Mouse (Mus musculus) C2C12 (cell line): ENCODE results near the gene Ppp2ca. TPM values are rescaled to one million over a fixed set of nuclear protein-coding genes. Genes with fewer than 3 reads are reported as not detected.
"Not testable (repeated sequence)": the region's sequence is repeated elsewhere in the genome, so short reads cannot be mapped to it uniquely, and the experiment has no call there.

ENCODE experiments used
- H3K27me3 ChIP-seq: one replicate; pipeline ENCODE4 v1.6.1; 2011; ENCODE audit not compliant: control insufficient read depth, insufficient read depth, insufficient read length
- H3K36me3 ChIP-seq: one replicate; pipeline ENCODE4 v1.6.1; 2011; ENCODE audit not compliant: control insufficient read depth, insufficient read depth
- H3K4me3 ChIP-seq: one replicate; pipeline ENCODE4 v1.5.1; 2011; ENCODE audit warnings: mild to moderate bottlenecking, control low read depth; ENCODE audit not compliant: poor library complexity, insufficient read depth, severe bottlenecking
- H3K79me2 ChIP-seq: one replicate; pipeline ENCODE4 v1.6.1; 2011; ENCODE audit not compliant: control insufficient read depth, insufficient read depth
- H3K79me3 ChIP-seq: one replicate; pipeline ENCODE4 v1.6.1; 2011; ENCODE audit warnings: low read depth, control low read depth
- H3ac ChIP-seq: one replicate; pipeline ENCODE3; 2011; ENCODE audit warnings: low read depth; ENCODE audit not compliant: control insufficient read depth, insufficient read length
- CEBPB ChIP-seq: IDR thresholded peaks from one replicate; pipeline ENCODE4 v1.6.1; 2011; ENCODE audit warnings: low read depth, mild to moderate bottlenecking, control low read depth, moderate library complexity
- CTCF ChIP-seq: IDR thresholded peaks from one replicate; pipeline ENCODE4 v1.5.1; 2011; ENCODE audit not compliant: control insufficient read depth, insufficient read depth, insufficient read length
- FOSL1 ChIP-seq: IDR thresholded peaks from one replicate; pipeline ENCODE4 v1.8.0; 2011; ENCODE audit warnings: mild to moderate bottlenecking, low read length; ENCODE audit not compliant: poor library complexity, insufficient read depth, severe bottlenecking
- MAX ChIP-seq: IDR thresholded peaks from one replicate; pipeline ENCODE4 v1.6.1; 2011; ENCODE audit warnings: mild to moderate bottlenecking, control low read depth
- MYOD1 ChIP-seq: IDR thresholded peaks from one replicate; pipeline ENCODE4 v1.6.1; 2011; ENCODE audit warnings: low read depth; ENCODE audit not compliant: control insufficient read depth, insufficient read length
- MYOG ChIP-seq: IDR thresholded peaks from one replicate; pipeline ENCODE4 v1.6.1; 2011; ENCODE audit not compliant: control insufficient read depth, insufficient read length; ENCODE audit errors: extremely low read depth
- USF1 ChIP-seq: IDR thresholded peaks from one replicate; pipeline ENCODE4 v1.6.1; 2011; ENCODE audit warnings: low read depth, mild to moderate bottlenecking, control low read depth, moderate library complexity
- polyA plus RNA-seq: library from polyadenylated mRNA; unstranded; fragments of >200 nt; fragmentation: generic; extraction: Trizol; gene quantifications from one replicate; pipeline ENCODE4 v1.2.1, GENCODE M21; 2012; ENCODE audit warnings: missing spikeins

The Ppp2ca gene
- polyA plus RNA-seq, 1 experiment = 41.5 TPM

DNA sequence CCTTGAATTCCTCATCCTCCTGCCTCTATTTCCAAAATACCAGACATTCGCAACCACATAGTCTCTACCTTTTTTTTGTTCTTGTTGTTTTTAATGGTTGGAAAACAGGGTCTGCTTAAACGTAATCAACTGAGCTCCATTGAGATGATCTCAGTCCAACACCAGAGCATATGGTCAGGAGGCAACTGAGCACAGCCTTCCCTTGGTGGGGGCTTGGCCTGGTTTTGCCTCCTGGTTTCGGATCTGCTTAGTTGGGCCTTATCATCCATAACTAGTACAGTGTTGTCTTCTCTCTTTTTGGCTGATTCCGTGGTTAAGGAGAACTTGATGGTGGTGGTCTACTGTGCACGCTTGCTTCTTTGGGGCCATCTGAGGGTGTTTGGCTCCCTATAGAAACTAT, 10.3 kb downstream of the Ppp2ca start:
- TF ChIP-seq FOSL1 = no peak
- TF ChIP-seq MAX = no peak
- no peak for TF ChIP-seq MYOG
- no peak for TF ChIP-seq USF1
- no peak for TF ChIP-seq MYOD1
- no peak for TF ChIP-seq CTCF
- TF ChIP-seq CEBPB = no peak
- Histone ChIP-seq H3K79me3 (peaks cover 96% of the 10 kb centered on the region), H3K4me3 (no peak overlapping the region), H3K27me3 (no peaks in the 10 kb centered on the region), H3K36me3 (peaks cover 12% of the 10 kb centered on the region), H3ac (no peak overlapping the region), H3K79me2 (peaks cover 100% of the 10 kb centered on the region)

DNA sequence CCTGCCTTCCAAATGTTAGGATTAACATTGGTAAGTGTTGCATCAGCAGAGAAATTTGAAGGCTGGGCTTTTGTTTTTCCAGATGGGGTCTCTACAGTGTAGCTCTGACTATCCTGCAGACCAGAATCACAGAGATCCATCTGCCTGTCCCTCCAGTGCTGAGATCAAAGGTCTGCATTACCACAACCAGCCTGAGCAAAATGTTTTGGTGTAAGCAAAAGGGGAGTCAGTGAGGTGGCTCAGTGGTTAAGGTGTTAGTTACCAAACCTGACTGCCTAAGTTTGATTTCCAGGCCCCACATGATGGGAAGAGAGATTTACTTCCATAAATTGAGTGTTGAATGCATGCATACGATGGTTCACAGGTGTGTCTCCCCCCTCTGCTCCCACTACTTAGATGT, 10.9 kb downstream of the Ppp2ca start:
- TF ChIP-seq CEBPB (no peak), MYOD1 (no peak), MYOG (no peak), FOSL1 (no peak)
- H3K79me2 ChIP-seq = peaks cover 100% of the 10 kb centered on the region
- H3K79me3 ChIP-seq = peaks cover 96% of the 10 kb centered on the region
- H3K36me3 ChIP-seq = peaks cover 18% of the 10 kb centered on the region
- no peak overlapping the region for H3ac ChIP-seq
- no peaks in the 10 kb centered on the region for H3K27me3 ChIP-seq
- H3K4me3 ChIP-seq = no peak overlapping the region

DNA sequence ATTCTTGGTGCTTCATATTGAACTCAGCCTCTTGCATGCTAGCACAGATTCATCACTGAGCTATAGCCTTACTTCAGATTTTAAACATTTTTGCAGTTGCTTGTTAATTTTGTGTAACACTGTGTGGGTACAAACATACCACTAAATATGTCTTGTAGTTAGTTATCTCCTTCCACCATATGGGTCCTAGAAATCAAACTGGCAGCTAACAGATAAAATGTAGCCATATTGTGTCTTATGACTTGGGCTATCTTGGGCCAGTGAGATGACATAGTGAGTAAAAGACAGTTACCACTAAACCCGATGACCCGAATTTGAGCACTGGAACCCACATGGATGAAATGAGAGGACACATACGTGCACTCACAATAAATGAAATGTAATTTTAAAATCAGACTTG, 17.0 kb downstream of the Ppp2ca start:
- TF ChIP-seq USF1 = no peak
- TF ChIP-seq CEBPB = no peak
- TF ChIP-seq MAX = no peak
- no peak for TF ChIP-seq MYOD1
- TF ChIP-seq MYOG = no peak
- TF ChIP-seq FOSL1 = no peak
- TF ChIP-seq CTCF = no peak
- H3K36me3 ChIP-seq = peaks cover 79% of the 10 kb centered on the region

DNA sequence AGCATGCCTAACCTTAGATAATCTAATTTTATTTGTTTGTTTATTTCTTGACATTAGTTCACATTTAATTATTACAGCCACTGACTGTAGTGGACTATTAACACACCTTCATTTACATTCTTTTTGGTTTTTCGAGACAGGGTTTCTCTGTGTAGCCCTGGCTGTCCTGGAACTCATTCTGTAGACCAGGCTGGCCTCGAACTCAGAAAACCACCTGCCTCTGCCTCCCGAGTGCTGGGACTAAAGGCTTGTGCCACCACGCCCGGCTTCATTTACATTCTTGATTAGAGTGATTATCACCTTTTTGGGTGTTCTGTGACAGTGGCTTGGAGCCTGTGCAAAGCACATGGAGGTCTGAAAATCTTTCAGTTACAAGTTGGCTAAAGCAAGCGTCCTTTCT, 17.6 kb downstream of the Ppp2ca start:
- peaks cover 85% of the 10 kb centered on the region for H3K36me3 ChIP-seq

More for the DNA sequence above, 17.0 kb downstream of the Ppp2ca start:
- Histone ChIP-seq H3K79me3 (peaks cover 82% of the 10 kb centered on the region), H3K27me3 (no peaks in the 10 kb centered on the region), H3K79me2 (peaks cover 99% of the 10 kb centered on the region), H3ac (no peak overlapping the region), H3K4me3 (no peak overlapping the region)

DNA sequence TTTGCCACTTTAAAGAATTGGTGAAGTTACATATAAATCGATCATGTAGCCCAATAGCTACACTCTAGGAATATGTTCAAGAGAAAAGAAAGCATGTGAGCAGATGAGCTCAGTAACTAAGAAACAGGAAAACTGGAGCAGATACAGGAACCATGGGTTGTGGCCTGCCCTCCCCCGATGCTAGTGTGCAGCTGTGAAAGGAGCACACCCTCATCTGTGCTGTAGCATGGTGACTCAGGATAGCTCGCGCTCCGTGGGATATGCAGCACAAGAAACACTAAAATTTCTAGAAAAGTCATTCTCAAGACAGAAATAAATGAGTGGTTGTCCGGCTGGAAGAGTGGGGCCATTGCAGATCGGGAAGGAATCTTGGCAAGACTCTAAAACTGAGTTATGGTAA, 18.7 kb downstream of the Ppp2ca start:
- no peak overlapping the region for H3ac ChIP-seq
- peaks cover 98% of the 10 kb centered on the region for H3K79me2 ChIP-seq

More for the DNA sequence above, 17.6 kb downstream of the Ppp2ca start:
- H3K4me3 ChIP-seq, H3K27me3 ChIP-seq, H3ac ChIP-seq: not testable (repeated sequence)
- Histone ChIP-seq H3K79me2 (peaks cover 98% of the 10 kb centered on the region), H3K79me3 (peaks cover 79% of the 10 kb centered on the region)

DNA sequence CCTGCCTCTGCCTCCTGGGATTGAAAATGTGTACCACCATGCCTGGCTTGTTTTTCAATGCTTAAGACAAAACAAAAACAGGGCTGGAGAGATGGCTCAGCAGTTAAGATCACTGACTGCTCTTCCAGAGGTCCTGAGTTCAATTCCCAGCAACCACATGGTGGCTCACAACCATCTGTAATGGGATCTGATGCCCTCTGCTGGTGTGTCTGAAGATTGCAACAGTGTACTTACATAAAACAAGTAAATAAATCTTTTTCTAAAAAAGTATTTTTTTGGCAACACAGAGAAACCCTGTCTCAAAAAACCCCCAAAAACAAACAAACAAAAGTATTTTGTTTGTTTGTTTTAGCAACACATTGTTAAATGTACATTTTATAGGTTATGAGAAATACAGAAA, 21.9 kb downstream of the Ppp2ca start:
- not testable (repeated sequence) for H3ac ChIP-seq, H3K4me3 ChIP-seq, H3K27me3 ChIP-seq
- Histone ChIP-seq H3K79me3 (peaks cover 42% of the 10 kb centered on the region), H3K36me3 (peaks cover 99% of the 10 kb centered on the region), H3K79me2 (peaks cover 75% of the 10 kb centered on the region)

More for the DNA sequence above, 18.7 kb downstream of the Ppp2ca start:
- Histone ChIP-seq H3K79me3 (peaks cover 70% of the 10 kb centered on the region), H3K27me3 (no peaks in the 10 kb centered on the region), H3K36me3 (peaks cover 96% of the 10 kb centered on the region), H3K4me3 (no peak overlapping the region)
- TF ChIP-seq MYOG (no peak), CTCF (no peak), MAX (no peak), CEBPB (no peak), MYOD1 (no peak), FOSL1 (no peak), USF1 (no peak)
